ENCODE assay signal across 8 mouse cellular contexts in the genomic region with DNA sequence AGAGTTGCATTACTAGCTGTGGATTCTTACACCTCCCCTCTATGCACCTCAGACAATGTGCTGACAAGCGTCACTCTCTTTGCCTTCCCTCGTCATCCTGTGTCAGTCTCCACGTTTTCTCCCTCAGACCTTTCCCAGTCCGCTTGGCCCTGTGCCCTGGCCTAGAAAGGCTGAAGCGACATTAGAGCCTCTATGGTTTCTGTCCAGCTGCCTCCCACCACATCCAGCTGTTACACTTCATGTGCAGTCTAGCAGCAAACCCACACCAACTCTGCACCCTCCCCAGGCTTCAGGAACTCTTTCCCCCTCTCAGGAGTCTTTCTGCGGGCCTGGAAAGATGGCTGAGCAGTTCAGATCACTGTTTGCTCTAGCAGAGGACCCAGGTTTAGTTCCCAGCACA.
DNase-seq lines count a peak whose midpoint lies in the region.

No protein-coding gene starts in this region.

- DNase-seq in adrenal gland, adult 2 months = peak; percentile 40
- no peak for DNase-seq in adrenal gland, adult 8-10 months
- DNase-seq in urinary bladder, postnatal 14 days (ENCODE audit: low spot score) = peak; percentile 34
- DNase-seq in urinary bladder, postnatal 10 days (ENCODE audit: low spot score) = no peak
- DNase-seq in kidney, postnatal 25 days = peak; percentile 65 to 76
- peak; percentile 50 to 69 for DNase-seq in urinary bladder, postnatal 4 days (ENCODE audit: low spot score in 2 of 2)
- DNase-seq in layer of hippocampus, postnatal 14 days (ENCODE audit: low spot score in 2 of 2) = no peak
- no peak for DNase-seq in yolk sac, embryonic 10.5 days (ENCODE audit: low spot score)

Comparison
In these comparisons a context has a peak if more than half of its experiments do, and no peak if none do; other contexts are left out.
1. DNase-seq: peak in adrenal gland, adult 2 months (single experiment), urinary bladder, postnatal 14 days (single experiment), kidney, postnatal 25 days (2 of 2) and urinary bladder, postnatal 4 days (2 of 2); none in adrenal gland, adult 8-10 months (single experiment), urinary bladder, postnatal 10 days (single experiment), layer of hippocampus, postnatal 14 days (0 of 2) and yolk sac, embryonic 10.5 days (single experiment).